Mouse (Mus musculus) left cerebral cortex, postnatal 10 days (tissue): ENCODE data around the gene Mab21l3. TPM values are rescaled to one million over a fixed set of nuclear protein-coding genes. Genes with fewer than 3 reads are reported as not detected.
A peak's percentile ranks its signal among the peaks of the same experiment; 100 is the strongest.

Experiments used
- DNase-seq, 2 experiments: peaks; one replicate each; pipeline ENCODE4 v3.0.0; 2021 to 2022; ENCODE audit warnings: low spot score in 2 of 2, mixed read lengths in 1 of 2; ENCODE audit errors: extremely low spot score in 1 of 2
- intact Hi-C: fragments of 180-260 bp; cut with DNase I; formaldehyde crosslinking; loops from one replicate; pipeline ENCODE4 v1.15.1; 2025
- total RNA-seq, 2 experiments: library from RNA; stranded (reverse); gene quantifications; 2 replicates each; pipeline ENCODE4 v1.2.3; 2021

Gene Mab21l3
- not detected for total RNA-seq

- no peak for DNase-seq
- intact Hi-C loops = no loop called here
Observed at GRCm38 (mm10) chr3:101848816-101849215, at the start of gene Mab21l3. Mab21l3 (minus strand) TSS chr3:101848959.

- DNase-seq = no peak
- intact Hi-C loops = no loop called here
Observed at GRCm38 (mm10) chr3:101897377-101897974, 48.7 kb upstream of the Mab21l3 start.

- DNase-seq = peak; percentile 65 to 73
- intact Hi-C loops = no loop called here
Observed at GRCm38 (mm10) chr3:101896893-101897292, 48.1 kb upstream of the Mab21l3 start.

- no peak for DNase-seq
- intact Hi-C loops = no loop called here
Observed at GRCm38 (mm10) chr3:101895376-101895910, 46.7 kb upstream of the Mab21l3 start.

GRCm38 (mm10) chr3:101885591-101885990, 36.8 kb upstream of the Mab21l3 start:
- peak in 1 of 2 experiments; percentile 70 for DNase-seq
- intact Hi-C loops = no loop called here

- intact Hi-C loops = no loop called here
- no peak for DNase-seq
Observed at GRCm38 (mm10) chr3:101885041-101885440, 36.3 kb upstream of the Mab21l3 start.

GRCm38 (mm10) chr3:101883902-101884301, 35.1 kb upstream of the Mab21l3 start:
- intact Hi-C loops = no loop called here
- DNase-seq = no peak

GRCm38 (mm10) chr3:101881721-101882120, 33.0 kb upstream of the Mab21l3 start:
- no peak for DNase-seq
- intact Hi-C loops = no loop called here

- no peak for DNase-seq
- intact Hi-C loops = no loop called here
Observed at GRCm38 (mm10) chr3:101880818-101881217, 32.1 kb upstream of the Mab21l3 start.

- no peak for DNase-seq
- intact Hi-C loops = no loop called here
Observed at GRCm38 (mm10) chr3:101878136-101878535, 29.4 kb upstream of the Mab21l3 start.

- intact Hi-C loops = no loop called here
- DNase-seq = no peak
Observed at GRCm38 (mm10) chr3:101876459-101877285, 27.9 kb upstream of the Mab21l3 start.

- no peak for DNase-seq
- intact Hi-C loops = no loop called here
Observed at GRCm38 (mm10) chr3:101875258-101875920, 26.6 kb upstream of the Mab21l3 start.

GRCm38 (mm10) chr3:101873061-101873675, 24.4 kb upstream of the Mab21l3 start:
- no peak for DNase-seq
- intact Hi-C loops = no loop called here

GRCm38 (mm10) chr3:101871951-101872350, 23.2 kb upstream of the Mab21l3 start:
- DNase-seq = no peak
- intact Hi-C loops = no loop called here

GRCm38 (mm10) chr3:101867001-101867421, 18.3 kb upstream of the Mab21l3 start:
- intact Hi-C loops = no loop called here
- peak in 1 of 2 experiments; percentile 48 for DNase-seq

- intact Hi-C loops = no loop called here
- DNase-seq = no peak
Observed at GRCm38 (mm10) chr3:101861856-101862255, 13.1 kb upstream of the Mab21l3 start.

GRCm38 (mm10) chr3:101860151-101860550, 11.4 kb upstream of the Mab21l3 start:
- no peak for DNase-seq
- intact Hi-C loops = no loop called here

- intact Hi-C loops = no loop called here
- DNase-seq = no peak
Observed at GRCm38 (mm10) chr3:101859740-101860139, 11.0 kb upstream of the Mab21l3 start.

GRCm38 (mm10) chr3:101854075-101854474, 5.3 kb upstream of the Mab21l3 start:
- intact Hi-C loops = no loop called here
- no peak for DNase-seq
